Mouse (Mus musculus) CH12.LX (cell line): ENCODE results near the gene Olfr695. TPM values are rescaled to one million over a fixed set of nuclear protein-coding genes. Genes with fewer than 3 reads are reported as not detected.

Experiments
- DNase-seq: peaks from one replicate; pipeline ENCODE4 v3.0.0-alpha.2; 2013; ENCODE audit errors: extremely low read depth
- H3K27ac ChIP-seq: 2 replicates; pipeline ENCODE4 v1.5.1; 2012; ENCODE audit warnings: low read depth, mild to moderate bottlenecking, control low read depth, moderate library complexity; ENCODE audit not compliant: insufficient read depth
- H3K27me3 ChIP-seq: replicated peaks from 2 replicates; pipeline ENCODE3; 2012; ENCODE audit warnings: inconsistent platforms
- H3K36me3 ChIP-seq, 2 experiments: replicated peaks in 1 of 2; 2 replicates each; pipeline versions ENCODE3 to v1.6.1; 2012; ENCODE audit warnings: inconsistent platforms in 1 of 2, low read length in 1 of 2, mild to moderate bottlenecking in 1 of 2, mixed read lengths in 1 of 2, moderate library complexity in 1 of 2; ENCODE audit not compliant: control insufficient read depth in 1 of 2, insufficient read depth in 1 of 2
- H3K4me1 ChIP-seq, 2 experiments: 2 replicates each; pipeline ENCODE4 v1.6.1; 2012; ENCODE audit warnings: inconsistent platforms in 1 of 2, moderate library complexity in 1 of 2; ENCODE audit not compliant: insufficient read depth in 2 of 2, control insufficient read depth in 1 of 2
- H3K4me2 ChIP-seq: 2 replicates; pipeline ENCODE4 v1.6.1; 2012; ENCODE audit warnings: low read depth, mild to moderate bottlenecking, control low read depth; ENCODE audit not compliant: poor library complexity, insufficient read depth, severe bottlenecking
- H3K4me3 ChIP-seq, 3 experiments: fragments of 150-350 bp in 1 of 3; sonication (generic) in 1 of 3; replicated peaks in 1 of 3; 2 replicates each; pipeline versions ENCODE3 to v1.5.1; 2011 to 2012; ENCODE audit warnings: low read depth in 2 of 3, low read length in 2 of 3, mild to moderate bottlenecking in 2 of 3, moderate library complexity in 2 of 3, control low read depth in 1 of 3, improper control_type of control experiment in 1 of 3, inconsistent platforms in 1 of 3, mixed read lengths in 1 of 3; ENCODE audit not compliant: poor library complexity in 1 of 3
- H3K79me2 ChIP-seq: replicated peaks from 2 replicates; pipeline ENCODE4 v1.6.1; 2012; ENCODE audit warnings: mild to moderate bottlenecking, moderate library complexity; ENCODE audit not compliant: control insufficient read depth, poor library complexity, insufficient read depth, severe bottlenecking; ENCODE audit errors: extremely low read depth
- H3K9ac ChIP-seq: 2 replicates; pipeline ENCODE4 v1.6.1; 2012; ENCODE audit warnings: low read depth, mild to moderate bottlenecking, control low read depth, moderate library complexity; ENCODE audit not compliant: insufficient read depth
- H3K9me3 ChIP-seq: replicated peaks from 2 replicates; pipeline ENCODE3; 2012; ENCODE audit warnings: low read length, inconsistent platforms, mixed read lengths
- CHD1 ChIP-seq: IDR thresholded peaks from 2 replicates; pipeline ENCODE4 v1.6.1; 2012; ENCODE audit warnings: low read depth, low read length, improper control_type of control experiment, inconsistent platforms
- CHD2 ChIP-seq: IDR thresholded peaks from 2 replicates; pipeline ENCODE4 v1.6.1; 2011; ENCODE audit warnings: low read length, improper control_type of control experiment
- CTCF ChIP-seq, 2 experiments: IDR thresholded peaks in 1 of 2; conservative IDR thresholded peaks in 1 of 2; 2 replicates each; pipeline ENCODE4 v1.5.1; 2011 to 2012; ENCODE audit warnings: low read depth in 2 of 2, low read length in 2 of 2, improper control_type of control experiment in 1 of 2, inconsistent platforms in 1 of 2, mild to moderate bottlenecking in 1 of 2, moderate library complexity in 1 of 2
- EP300 ChIP-seq: IDR thresholded peaks from 2 replicates; pipeline ENCODE4 v1.6.1; 2011; ENCODE audit warnings: low read length, improper control_type of control experiment
- KAT2A ChIP-seq: IDR thresholded peaks from 2 replicates; pipeline ENCODE4 v1.6.1; 2012; ENCODE audit warnings: low read length, improper control_type of control experiment, inconsistent platforms; ENCODE audit not compliant: insufficient replicate concordance
- MAX ChIP-seq: IDR thresholded peaks from 2 replicates; pipeline ENCODE4 v1.6.1; 2011; ENCODE audit warnings: low read length, improper control_type of control experiment
- MEF2A ChIP-seq: IDR thresholded peaks from 2 replicates; pipeline ENCODE4 v1.6.1; 2014; ENCODE audit warnings: low read depth, mild to moderate bottlenecking, inconsistent platforms, low read length, improper control_type of control experiment, borderline replicate concordance
- PAX5 ChIP-seq: IDR thresholded peaks from 2 replicates; pipeline ENCODE4 v1.6.1; 2012; ENCODE audit warnings: low read length, inconsistent platforms, mixed read lengths
- POLR2A ChIP-seq: IDR thresholded peaks from 2 replicates; pipeline ENCODE4 v1.6.1; 2011; ENCODE audit warnings: low read depth, mild to moderate bottlenecking, improper control_type of control experiment, low read length
- POLR2AphosphoS2 ChIP-seq: IDR thresholded peaks from 2 replicates; pipeline ENCODE4 v1.6.1; 2011; ENCODE audit warnings: low read depth, low read length, improper control_type of control experiment
- RAD21 ChIP-seq: IDR thresholded peaks from 2 replicates; pipeline ENCODE4 v1.6.1; 2011; ENCODE audit warnings: low read depth, mild to moderate bottlenecking, low read length, improper control_type of control experiment, moderate library complexity
- SIN3A ChIP-seq: IDR thresholded peaks from 2 replicates; pipeline ENCODE4 v1.6.1; 2012; ENCODE audit warnings: low read length, improper control_type of control experiment, inconsistent platforms
- TBP ChIP-seq: conservative IDR thresholded peaks from 2 replicates; pipeline ENCODE4 v1.6.1; 2011; ENCODE audit warnings: low read depth, low read length, improper control_type of control experiment
- TCF12 ChIP-seq: IDR thresholded peaks from 2 replicates; pipeline ENCODE4 v1.6.1; 2014; ENCODE audit warnings: low read depth, mild to moderate bottlenecking, inconsistent platforms, low read length, improper control_type of control experiment
- UBTF ChIP-seq: IDR thresholded peaks from 2 replicates; pipeline ENCODE4 v1.6.1; 2012; ENCODE audit warnings: low read depth, mild to moderate bottlenecking, inconsistent platforms, low read length, improper control_type of control experiment, moderate library complexity
- ZC3H11A ChIP-seq: IDR thresholded peaks from 2 replicates; pipeline ENCODE4 v1.6.1; 2012; ENCODE audit warnings: low read depth, mild to moderate bottlenecking, inconsistent platforms, low read length, improper control_type of control experiment
- ZMIZ1 ChIP-seq: IDR thresholded peaks from 2 replicates; pipeline ENCODE4 v1.6.1; 2012; ENCODE audit warnings: low read depth, mild to moderate bottlenecking, inconsistent platforms, low read length, improper control_type of control experiment
- ZNF384 ChIP-seq: IDR thresholded peaks from 2 replicates; pipeline ENCODE4 v1.6.1; 2012; ENCODE audit warnings: low read depth, low read length, improper control_type of control experiment, inconsistent platforms
- dilution Hi-C: fragments of 300-500 bp; cut with MboI; formaldehyde crosslinking; loops from 2 replicates; pipeline ENCODE4 v1.14.3; 2020; ENCODE audit warnings: low sequenced_read_pairs; ENCODE audit not compliant: extremely low pct_unique_long_range_greater_than_20kb, extremely low pct_ligation_motif_present
- in situ Hi-C: fragments of 300-500 bp; cut with MboI; formaldehyde crosslinking; loops from 3 replicates; pipeline ENCODE4 v1.14.3; 2019; ENCODE audit warnings: low sequenced_read_pairs, low pct_ligation_motif_present, low pct_unique_long_range_greater_than_20kb, mixed read lengths
- polyA plus RNA-seq: library from polyadenylated mRNA; unstranded; fragments of >175 nt; gene quantifications from 2 replicates; pipeline ENCODE4 v1.2.1, GENCODE M21; 2012; ENCODE audit warnings: low read depth; ENCODE audit not compliant: insufficient read length
- total RNA-seq, 2 experiments: library from RNA; depleted of rRNA; stranded (reverse); fragments of 300-350 nt in 1 of 2; fragments of >200 nt in 1 of 2; gene quantifications; 2 replicates each; pipeline ENCODE4 v1.2.3; 2012 to 2014

Olfr695 gene
- total and polyA plus RNA-seq, 3 experiments: not detected

- no peak for TF ChIP-seq KAT2A
- no peak for TF ChIP-seq ZMIZ1
- TF ChIP-seq PAX5: no peak
- TF ChIP-seq MEF2A: no peak
- TF ChIP-seq TBP: no peak
- TF ChIP-seq CTCF (conservative IDR thresholded peaks at IDR 0.05 in 1 of 2, IDR thresholded peaks at IDR 0.05 in 1 of 2; ENCODE audit: low read depth in 2 of 2, low read length in 2 of 2): no peak
- no peak for TF ChIP-seq MAX
- TF ChIP-seq POLR2A: no peak
- TF ChIP-seq UBTF: no peak
- TF ChIP-seq ZC3H11A: no peak
- no peak for TF ChIP-seq POLR2AphosphoS2
- no peak for TF ChIP-seq TCF12
- TF ChIP-seq SIN3A: no peak
- no peak for TF ChIP-seq EP300
- TF ChIP-seq CHD2: no peak
- TF ChIP-seq CHD1: no peak
- Histone ChIP-seq H3K4me2 (no peak within 1 kb of the TSS), H3K4me3 (no peak within 1 kb of the TSS), H3K36me3 (no peaks in the 10 kb centered on the region), H3K79me2 (no peaks in the 10 kb centered on the region), H3K27me3 (no peaks in the 10 kb centered on the region), H3K4me1 (no peaks in the 10 kb centered on the region), H3K9ac (no peak within 1 kb of the TSS), H3K9me3 (no peaks in the 10 kb centered on the region), H3K27ac (no peak within 1 kb of the TSS)
- no peak for DNase-seq
- dilution Hi-C loops: no loop called here
- in situ Hi-C loops: no loop called here
These were observed 39.1 kb upstream of the Olfr695 start, which contains the start of gene Olfr698 for GRCm38 (mm10) chr7:106755297-106755696. Gene Olfr698, minus strand, starts transcription at chr7:106755397.

GRCm38 (mm10) chr7:106745811-106746210 is 29.6 kb upstream of the Olfr695 start:
- no peak overlapping the region for H3K9ac ChIP-seq
- H3K4me3 ChIP-seq: no peak overlapping the region
- TF ChIP-seq PAX5: no peak
- no peak for TF ChIP-seq TCF12
- TF ChIP-seq ZNF384: no peak
- TF ChIP-seq RAD21: no peak
- no peak for TF ChIP-seq MEF2A
- no peak for TF ChIP-seq EP300
- TF ChIP-seq KAT2A: no peak
- dilution Hi-C loops: no loop called here
- no peak for DNase-seq
- H3K4me2 ChIP-seq: no peak overlapping the region
- no peaks in the 10 kb centered on the region for H3K79me2 ChIP-seq
- H3K27ac ChIP-seq: no peak overlapping the region
- H3K36me3 ChIP-seq: no peaks in the 10 kb centered on the region
- H3K27me3 ChIP-seq: no peaks in the 10 kb centered on the region
- peaks cover 0 to 8% of the 10 kb centered on the region in 2 experiments; a peak in 2 of 4 replicates for H3K4me1 ChIP-seq
- H3K9me3 ChIP-seq: no peaks in the 10 kb centered on the region
- in situ Hi-C loops: no loop called here
